Mouse (Mus musculus): ENCODE measurements around the gene Pcdh8. TPM values are rescaled to one million over a fixed set of nuclear protein-coding genes. Genes with fewer than 3 reads are reported as not detected.

The Pcdh8 gene
- polyA plus RNA-seq (2016; fragmentation: Nextera tagmentation; extraction: Ambion mirVana), result 56.0 and 57.5 TPM in 2 replicates

GRCm38 (mm10) chr14:79771094-79771535 is at the start of gene Pcdh8:
Gene Pcdh8, minus strand, starts transcription at chr14:79771312.
- Histone ChIP-seq H3K36me3 (peaks cover 39% of the 10 kb centered on the region), H3K9me3 (replicated peaks) (peaks cover 8% of the 10 kb centered on the region), H3K27ac (replicated peaks) (peak within 1 kb of the TSS; percentile 90), H3K4me3 (peak within 1 kb of the TSS; percentile 72), H3K4me1 (peaks cover 85% of the 10 kb centered on the region), H3K27me3 (ENCODE audit: low read depth, poor library complexity, severe bottlenecking) (peaks cover 90% of the 10 kb centered on the region)
- WGBS, result under 1% methylated on average over 30 of the region's 30 CpGs
- peak; percentile 96 for DNase-seq (ENCODE audit: low spot score)

- no peak overlapping the region for H3K4me3 ChIP-seq
- peaks cover 24% of the 10 kb centered on the region for H3K4me1 ChIP-seq
- peaks cover 21% of the 10 kb centered on the region; the same call in 1 of the 2 replicates for H3K27me3 ChIP-seq (ENCODE audit: low read depth, poor library complexity, severe bottlenecking)
- no peaks in the 10 kb centered on the region for H3K9me3 ChIP-seq (replicated peaks)
- no peaks in the 10 kb centered on the region for H3K36me3 ChIP-seq
- DNase-seq (ENCODE audit: low spot score), result no peak
- H3K27ac ChIP-seq (replicated peaks), result peak overlapping the region; percentile 67
- 66% methylated on average over 8 of the region's 8 CpGs for WGBS
These were observed 43.6 kb upstream of the Pcdh8 start for GRCm38 (mm10) chr14:79814709-79815108.

GRCm38 (mm10) chr14:79814084-79814483 is 43.0 kb upstream of the Pcdh8 start:
- H3K27ac ChIP-seq (replicated peaks), result peak overlapping the region; percentile 67
- peaks cover 21% of the 10 kb centered on the region; the same call in 1 of the 2 replicates for H3K27me3 ChIP-seq (ENCODE audit: low read depth, poor library complexity, severe bottlenecking)
- peaks cover 28% of the 10 kb centered on the region for H3K4me1 ChIP-seq
- H3K36me3 ChIP-seq, result no peaks in the 10 kb centered on the region
- no peak overlapping the region for H3K4me3 ChIP-seq
- no peak for DNase-seq (ENCODE audit: low spot score)
- no peaks in the 10 kb centered on the region for H3K9me3 ChIP-seq (replicated peaks)
- WGBS, result 45% methylated on average over 1 of the region's 1 CpGs

- Histone ChIP-seq H3K4me3 (no peak overlapping the region), H3K4me1 (peaks cover 11% of the 10 kb centered on the region), H3K9me3 (replicated peaks) (no peaks in the 10 kb centered on the region; the same call in 1 of the 2 replicates), H3K27me3 (ENCODE audit: low read depth, poor library complexity, severe bottlenecking) (peaks cover 5% of the 10 kb centered on the region; the same call in 1 of the 2 replicates), H3K36me3 (no peaks in the 10 kb centered on the region), H3K27ac (replicated peaks) (no peak overlapping the region)
- no peak for DNase-seq (ENCODE audit: low spot score)
- 89% methylated on average over 8 of the region's 8 CpGs for WGBS
These were observed 22.1 kb upstream of the Pcdh8 start for GRCm38 (mm10) chr14:79793179-79793578.

- no peak for DNase-seq (ENCODE audit: low spot score)
- peaks cover 16% of the 10 kb centered on the region for H3K27me3 ChIP-seq (ENCODE audit: low read depth, poor library complexity, severe bottlenecking)
- 0 out of 2 replicates have a peak overlapping the region, but pooled peaks have one; percentile 5 for H3K27ac ChIP-seq (replicated peaks)
- H3K4me1 ChIP-seq, result peaks cover 11% of the 10 kb centered on the region
- WGBS, result 56% methylated on average over 4 of the region's 4 CpGs
- H3K9me3 ChIP-seq (replicated peaks), result no peaks in the 10 kb centered on the region
- no peak overlapping the region for H3K4me3 ChIP-seq
- no peaks in the 10 kb centered on the region for H3K36me3 ChIP-seq
These were observed 18.4 kb upstream of the Pcdh8 start for GRCm38 (mm10) chr14:79789535-79789934.

- H3K4me1 ChIP-seq, result peaks cover 11% of the 10 kb centered on the region
- H3K9me3 ChIP-seq (replicated peaks), result no peaks in the 10 kb centered on the region
- WGBS, result 86% methylated on average over 2 of the region's 2 CpGs
- no peak overlapping the region for H3K27ac ChIP-seq (replicated peaks)
- no peaks in the 10 kb centered on the region for H3K36me3 ChIP-seq
- H3K4me3 ChIP-seq, result no peak overlapping the region
- peaks cover 16% of the 10 kb centered on the region for H3K27me3 ChIP-seq (ENCODE audit: low read depth, poor library complexity, severe bottlenecking)
- no peak for DNase-seq (ENCODE audit: low spot score)
These were observed 17.6 kb upstream of the Pcdh8 start for GRCm38 (mm10) chr14:79788656-79789204.

GRCm38 (mm10) chr14:79787918-79788317 is 16.8 kb upstream of the Pcdh8 start:
- Histone ChIP-seq H3K27ac (replicated peaks) (no peak overlapping the region), H3K4me3 (no peak overlapping the region), H3K9me3 (replicated peaks) (no peaks in the 10 kb centered on the region), H3K4me1 (peaks cover 11% of the 10 kb centered on the region), H3K36me3 (no peaks in the 10 kb centered on the region), H3K27me3 (ENCODE audit: low read depth, poor library complexity, severe bottlenecking) (peaks cover 16% of the 10 kb centered on the region)
- no peak for DNase-seq (ENCODE audit: low spot score)
- 89% methylated on average over 6 of the region's 6 CpGs for WGBS

- Histone ChIP-seq H3K4me3 (no peak overlapping the region), H3K4me1 (peaks cover 34% of the 10 kb centered on the region), H3K36me3 (no peaks in the 10 kb centered on the region), H3K9me3 (replicated peaks) (no peaks in the 10 kb centered on the region), H3K27me3 (ENCODE audit: low read depth, poor library complexity, severe bottlenecking) (peaks cover 25% of the 10 kb centered on the region), H3K27ac (replicated peaks) (no peak overlapping the region)
- WGBS, result 51% methylated on average over 4 of the region's 4 CpGs
- DNase-seq (ENCODE audit: low spot score), result no peak
These were observed 14.3 kb upstream of the Pcdh8 start for GRCm38 (mm10) chr14:79785400-79785799.

GRCm38 (mm10) chr14:79780889-79781288 is 9.8 kb upstream of the Pcdh8 start:
- peaks cover 39% of the 10 kb centered on the region for H3K27me3 ChIP-seq (ENCODE audit: low read depth, poor library complexity, severe bottlenecking)

GRCm38 (mm10) chr14:79780332-79780731 is 9.2 kb upstream of the Pcdh8 start:
- WGBS, result 42% methylated on average over 6 of the region's 6 CpGs
- Histone ChIP-seq H3K27ac (replicated peaks) (peak overlapping the region; percentile 63), H3K27me3 (ENCODE audit: low read depth, poor library complexity, severe bottlenecking) (peaks cover 40% of the 10 kb centered on the region), H3K36me3 (no peaks in the 10 kb centered on the region), H3K9me3 (replicated peaks) (peaks cover 8% of the 10 kb centered on the region), H3K4me1 (peaks cover 45% of the 10 kb centered on the region), H3K4me3 (no peak overlapping the region)
- DNase-seq (ENCODE audit: low spot score), result peak; percentile 68

More at GRCm38 (mm10) chr14:79780889-79781288, 9.8 kb upstream of the Pcdh8 start:
- no peaks in the 10 kb centered on the region for H3K36me3 ChIP-seq
- DNase-seq (ENCODE audit: low spot score), result peak; percentile 25
- peaks cover 2% of the 10 kb centered on the region; the same call in 1 of the 2 replicates for H3K9me3 ChIP-seq (replicated peaks)
- 58% methylated on average over 1 of the region's 1 CpGs for WGBS
- H3K4me3 ChIP-seq, result no peak overlapping the region
- peaks cover 45% of the 10 kb centered on the region for H3K4me1 ChIP-seq
- H3K27ac ChIP-seq (replicated peaks), result peak overlapping the region; percentile 63

GRCm38 (mm10) chr14:79779841-79780240 is 8.7 kb upstream of the Pcdh8 start:
- peaks cover 45% of the 10 kb centered on the region for H3K27me3 ChIP-seq (ENCODE audit: low read depth, poor library complexity, severe bottlenecking)
- H3K27ac ChIP-seq (replicated peaks), result peak overlapping the region; percentile 63
- H3K36me3 ChIP-seq, result no peaks in the 10 kb centered on the region
- peaks cover 8% of the 10 kb centered on the region for H3K9me3 ChIP-seq (replicated peaks)
- 63% methylated on average over 4 of the region's 4 CpGs for WGBS
- H3K4me3 ChIP-seq, result peak overlapping the region; percentile 9; the same call in 1 of the 2 replicates
- DNase-seq (ENCODE audit: low spot score), result no peak
- peaks cover 49% of the 10 kb centered on the region for H3K4me1 ChIP-seq

- Histone ChIP-seq H3K4me3 (peak overlapping the region; percentile 72), H3K27ac (replicated peaks) (peak overlapping the region; percentile 90), H3K9me3 (replicated peaks) (peaks cover 8% of the 10 kb centered on the region), H3K36me3 (peaks cover 13% of the 10 kb centered on the region), H3K4me1 (peaks cover 67% of the 10 kb centered on the region), H3K27me3 (ENCODE audit: low read depth, poor library complexity, severe bottlenecking) (peaks cover 89% of the 10 kb centered on the region)
- WGBS, result under 1% methylated on average over 44 of the region's 44 CpGs
- DNase-seq (ENCODE audit: low spot score), result peak; percentile 93
These were observed 2.6 kb upstream of the Pcdh8 start for GRCm38 (mm10) chr14:79773425-79774391.
